Mouse (Mus musculus) C3H10T1/2 (cell line): ENCODE results near the gene Epha10. TPM values are rescaled to one million over a fixed set of nuclear protein-coding genes. Genes with fewer than 3 reads are reported as not detected.

Experiments
- polyA plus RNA-seq, 2 experiments: library from polyadenylated mRNA; unstranded; fragments of >200 nt; fragmentation: generic; extraction: Trizol; gene quantifications; one replicate each; pipeline ENCODE4 v1.2.1; 2012; ENCODE audit warnings: missing spikeins in 2 of 2

Epha10 gene
- not detected for polyA plus RNA-seq

DNA sequence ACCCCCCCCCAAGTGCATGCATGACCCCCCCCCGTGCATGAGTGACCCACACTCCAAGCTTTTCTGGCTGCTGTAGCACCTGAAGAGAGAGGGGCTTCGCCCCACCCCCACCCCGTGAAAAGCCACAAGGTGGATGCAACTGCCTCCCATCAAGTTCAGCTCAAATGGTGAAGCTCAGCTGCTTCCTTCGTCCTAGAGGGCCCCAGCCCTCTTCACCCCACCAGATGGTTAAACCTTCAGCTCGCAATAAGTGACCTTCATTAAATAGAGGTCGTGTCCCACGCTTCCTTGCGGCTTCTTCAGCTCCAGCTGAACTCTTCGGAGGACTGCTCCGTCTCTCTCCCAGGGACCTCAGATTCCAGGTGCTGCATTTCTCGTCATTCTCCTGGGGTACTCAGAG lies at the start of gene Epha10:
Epha10 (plus strand) TSS at position 301 of the 400 bp plus-strand sequence.

GRCm38 (mm10) chr4:124850261-124850913 lies 30.3 kb upstream of the Epha10 start, which contains the start of gene Yrdc:
Gene Yrdc, plus strand, starts transcription at chr4:124850679.

DNA sequence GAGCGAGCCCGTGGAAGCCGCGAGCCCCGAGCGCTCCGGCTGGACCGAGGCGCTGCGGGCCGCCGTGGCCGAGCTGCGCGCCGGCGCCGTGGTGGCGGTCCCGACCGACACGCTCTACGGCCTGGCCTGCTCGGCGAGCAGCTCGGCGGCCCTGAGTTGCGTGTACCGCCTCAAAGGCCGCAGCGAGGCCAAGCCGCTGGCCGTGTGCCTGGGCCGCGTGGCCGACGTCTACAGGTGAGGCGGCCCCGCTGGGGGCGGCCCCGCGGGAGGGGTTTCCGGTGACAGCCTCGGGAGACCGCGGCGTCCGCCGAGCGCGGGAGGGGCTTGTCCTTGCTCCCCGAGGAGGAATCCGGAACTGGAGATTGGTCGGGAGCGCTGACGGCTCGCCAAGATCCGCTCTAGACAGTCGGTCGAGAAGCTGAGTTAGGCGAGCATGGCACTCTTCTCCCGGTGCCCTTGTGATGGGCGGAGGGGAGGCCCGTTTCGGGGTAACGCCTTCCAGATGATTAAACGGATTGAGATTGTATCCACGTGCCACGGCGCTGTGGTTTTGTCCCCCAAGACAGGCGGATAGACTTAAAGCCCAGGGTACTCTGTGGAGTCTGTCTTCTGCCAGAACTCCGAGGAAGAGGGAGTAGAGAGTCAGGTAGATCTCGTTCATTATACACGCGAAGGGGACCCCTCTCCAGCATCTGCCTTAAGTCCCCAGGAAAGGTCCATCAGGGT lies 29.6 kb upstream of the Epha10 start, which contains the start of gene 1110065P20Rik:
1110065P20Rik (minus strand) TSS at position 264 of the 726 bp plus-strand sequence.

GRCm38 (mm10) chr4:124861283-124862188 lies 19.2 kb upstream of the Epha10 start, which contains the start of gene Maneal:
Gene Maneal, minus strand, starts transcription at chr4:124862171.

GRCm38 (mm10) chr4:124936613-124937471 lies 56.1 kb downstream of the Epha10 start, which contains the start of gene 9930104L06Rik:
Gene 9930104L06Rik, plus strand, starts transcription at chr4:124937048.

DNA sequence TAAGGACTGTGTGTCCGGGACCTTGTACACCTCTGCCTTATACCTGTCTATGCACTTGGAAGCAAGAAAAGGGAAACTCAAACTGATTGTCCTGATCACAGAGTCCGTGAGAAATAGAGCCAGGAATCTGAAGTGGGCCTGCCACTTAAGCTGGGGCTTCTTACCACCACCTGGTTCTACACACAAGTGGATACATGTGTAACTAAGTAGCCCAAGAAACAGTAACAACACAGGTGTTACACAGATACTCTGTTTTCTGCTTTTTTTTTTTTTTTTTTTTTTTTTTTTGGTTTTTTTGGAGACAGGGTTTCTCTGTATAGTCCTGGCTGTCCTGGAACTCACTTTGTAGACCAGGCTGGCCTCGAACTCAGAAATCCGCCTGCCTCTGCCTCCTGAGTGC lies 58.5 kb downstream of the Epha10 start, which contains the start of gene Cdca8:
Cdca8 (minus strand) TSS at position 101 of the 400 bp plus-strand sequence.

Other genes with a start within 250 kb of the Epha10 start
- under 1 TPM; 0.01 to 0.08 TPM for gene Pou3f1, start 224.1 kb upstream of the Epha10 start, polyA plus RNA-seq
- 10 to 100 TPM; 11.2 to 23.2 TPM for gene Utp11, start 187.3 kb upstream of the Epha10 start, polyA plus RNA-seq
- 100 to 1,000 TPM in 1 of 2 experiments, 10 to 100 TPM in 1; 77.3 to 100 TPM for gene Fhl3, start 180.2 kb upstream of the Epha10 start, polyA plus RNA-seq
- gene Sf3a3, start 166.1 kb upstream of the Epha10 start, polyA plus RNA-seq, result 10 to 100 TPM; 16.8 to 46.6 TPM
- 10 to 100 TPM in 1 of 2 experiments, 1 to 10 TPM in 1; 2.3 to 15.3 TPM for gene Inpp5b, start 139.0 kb upstream of the Epha10 start, polyA plus RNA-seq
- gene Mtf1, start 78.8 kb upstream of the Epha10 start, polyA plus RNA-seq, result 1 to 10 TPM; 4.3 to 6.6 TPM
- gene Yrdc, start 30.2 kb upstream of the Epha10 start, polyA plus RNA-seq, result 10 to 100 TPM; 16.5 to 25.7 TPM
- gene 1110065P20Rik, start 29.7 kb upstream of the Epha10 start, polyA plus RNA-seq, result 100 to 1,000 TPM in 1 of 2 experiments, 10 to 100 TPM in 1; 69.5 to 108 TPM
- gene Maneal, start 18.7 kb upstream of the Epha10 start, polyA plus RNA-seq, result not detected
- 1 to 10 TPM in 1 of 2 experiments, under 1 TPM in 1; 0.81 to 6.4 TPM for gene 9930104L06Rik, start 56.1 kb downstream of the Epha10 start, polyA plus RNA-seq
- gene Cdca8, start 58.4 kb downstream of the Epha10 start, polyA plus RNA-seq, result 10 to 100 TPM; 48.3 to 77.0 TPM
- under 1 TPM in 1 of 2 experiments, not detected in 1; 0.05 TPM for gene Rspo1, start 105.5 kb downstream of the Epha10 start, polyA plus RNA-seq
- gene Gnl2, start 135.7 kb downstream of the Epha10 start, polyA plus RNA-seq, result 10 to 100 TPM in 1 of 2 experiments, 1 to 10 TPM in 1; 3.8 to 21.1 TPM
- gene Dnali1, start 184.8 kb downstream of the Epha10 start, polyA plus RNA-seq, result under 1 TPM in 1 of 2 experiments, not detected in 1; 0.09 TPM
- 10 to 100 TPM in 1 of 2 experiments, 1 to 10 TPM in 1; 5.5 to 12.8 TPM for gene Snip1, start 185.8 kb downstream of the Epha10 start, polyA plus RNA-seq
- gene Meaf6, start 204.2 kb downstream of the Epha10 start, polyA plus RNA-seq, result 10 to 100 TPM; 26.0 to 29.2 TPM
- gene Zc3h12a, start 246.9 kb downstream of the Epha10 start, polyA plus RNA-seq, result 1 to 10 TPM; 1.0 to 8.3 TPM